Mouse (Mus musculus) large intestine, adult 2 months (tissue): ENCODE results near the gene Gm26741. TPM values are rescaled to one million over a fixed set of nuclear protein-coding genes. Genes with fewer than 3 reads are reported as not detected.

Source experiments
- DNase-seq: peaks from one replicate; pipeline ENCODE4 v3.0.0-alpha.2; 2012; ENCODE audit warnings: low read depth, low spot score
- WGBS: fragments of 180-500 bp; shearing (Covaris S2); methylation state at CpG from one replicate; pipeline ENCODE4 v1.1.7; 2018; 5-methylcytosine and 5-hydroxymethylcytosine counted together
- polyA plus RNA-seq: library from polyadenylated mRNA; depleted of rRNA; stranded (reverse); fragments of >200 nt; gene quantifications from 2 replicates; pipeline ENCODE4 v1.2.3, GENCODE M21; 2012; rRNA removed

The Gm26741 gene
- polyA plus RNA-seq, 1 experiment, result not detected

- 80% methylated on average over 4 of the region's 4 CpGs for WGBS
- DNase-seq, result no peak
Observed at GRCm38 (mm10) chr10:52387192-52387591, 28.6 kb downstream of the Gm26741 start.

- 73% methylated on average over 5 of the region's 5 CpGs for WGBS
- DNase-seq, result no peak
Observed at GRCm38 (mm10) chr10:52388922-52389430, 30.4 kb downstream of the Gm26741 start, which contains the start of gene Nepn. Gene Nepn (plus strand): TSS chr10:52388972.

GRCm38 (mm10) chr10:52389438-52389837 lies 30.9 kb downstream of the Gm26741 start:
- DNase-seq, result no peak
- 84% methylated on average over 3 of the region's 3 CpGs for WGBS

GRCm38 (mm10) chr10:52391208-52391607 lies 32.6 kb downstream of the Gm26741 start:
- WGBS, result 58% methylated on average over 2 of the region's 2 CpGs
- DNase-seq, result no peak

- WGBS, result 91% methylated on average over 3 of the region's 3 CpGs
- no peak for DNase-seq
Observed at GRCm38 (mm10) chr10:52396647-52397046, 38.1 kb downstream of the Gm26741 start.

GRCm38 (mm10) chr10:52398715-52399114 lies 40.1 kb downstream of the Gm26741 start:
- no peak for DNase-seq
- WGBS, result 75% methylated on average over 2 of the region's 2 CpGs

- no peak for DNase-seq
- 64% methylated on average over 3 of the region's 3 CpGs for WGBS
Observed at GRCm38 (mm10) chr10:52399722-52400121, 41.2 kb downstream of the Gm26741 start.

GRCm38 (mm10) chr10:52405160-52405559 lies 46.6 kb downstream of the Gm26741 start:
- DNase-seq, result no peak
- WGBS, result 80% methylated on average over 13 of the region's 13 CpGs

GRCm38 (mm10) chr10:52407526-52407925 lies 49.0 kb downstream of the Gm26741 start:
- DNase-seq, result no peak
- WGBS, result 89% methylated on average over 2 of the region's 2 CpGs

Other genes starting within 250 kb of the Gm26741 start
- 0.03 TPM in 1 of 2 replicates, not detected in the other for gene Ros1, start 163.5 kb upstream of the Gm26741 start, polyA plus RNA-seq
- gene Dcbld1, start 125.1 kb upstream of the Gm26741 start, polyA plus RNA-seq, result 16.9 and 21.4 TPM in 2 replicates
- gene Gopc, start 23.4 kb downstream of the Gm26741 start, polyA plus RNA-seq, result 2.3 and 3.5 TPM in 2 replicates
- not detected in 2 replicates for gene Nepn, start 30.2 kb downstream of the Gm26741 start, polyA plus RNA-seq
- 14.0 and 16.7 TPM in 2 replicates for gene Nus1, start 58.8 kb downstream of the Gm26741 start, polyA plus RNA-seq